Mouse (Mus musculus) stomach, embryonic 14.5 days (tissue): ENCODE measurements at regions not wholly inside any gene's neighbourhood (a gene's known extent, or its start where the extent isn't known, plus 50 kb on each side); places are given as distances from the start of the nearest gene placed in this dataset.
"Not testable (repeated sequence)": the region's sequence is repeated elsewhere in the genome, so short reads cannot be mapped to it uniquely, and the experiment has no call there.

ENCODE experiments used
- ATAC-seq: fragments of 200-750 bp; cut with Nextera tagmentation; 2 replicates; pipeline ENCODE4 v1.8.0; 2017; ENCODE audit warnings: low read depth, moderate TSS enrichment; ENCODE audit not compliant: insufficient number of reproducible peaks, insufficient read depth, low FRiP score
- H3K27ac ChIP-seq: fragments of 300-500 bp; sonication (generic); 2 replicates; pipeline ENCODE4 v1.5.1; 2014; ENCODE audit warnings: mild to moderate bottlenecking, low read length, moderate library complexity, mixed read lengths
- H3K27me3 ChIP-seq: fragments of 300-500 bp; sonication (generic); 2 replicates; pipeline ENCODE4 v1.6.1; 2014; ENCODE audit warnings: low read length, control low read depth, mixed read lengths; ENCODE audit not compliant: control insufficient read depth, insufficient read depth
- H3K36me3 ChIP-seq: fragments of 300-500 bp; sonication (generic); 2 replicates; pipeline ENCODE4 v1.6.1; 2014; ENCODE audit warnings: mild to moderate bottlenecking, control low read depth, low read length, moderate library complexity, mixed read lengths; ENCODE audit not compliant: control insufficient read depth, insufficient read depth
- H3K4me1 ChIP-seq: fragments of 300-500 bp; sonication (generic); 2 replicates; pipeline ENCODE4 v1.6.1; 2014; ENCODE audit warnings: low read length, control low read depth, mixed read lengths; ENCODE audit not compliant: control insufficient read depth, insufficient read depth
- H3K4me2 ChIP-seq: fragments of 300-500 bp; sonication (generic); replicated peaks from 2 replicates; pipeline ENCODE4 v1.6.1; 2014; ENCODE audit warnings: low read depth, low read length, control low read depth
- H3K4me3 ChIP-seq: fragments of 300-500 bp; sonication (generic); 2 replicates; pipeline ENCODE4 v1.5.1; 2014; ENCODE audit warnings: low read depth, low read length, control low read depth
- H3K9ac ChIP-seq: fragments of 300-500 bp; sonication (generic); replicated peaks from 2 replicates; pipeline ENCODE4 v1.6.1; 2014; ENCODE audit warnings: low read depth, mild to moderate bottlenecking, control low read depth, low read length, moderate library complexity, mixed read lengths
- H3K9me3 ChIP-seq: fragments of 300-500 bp; sonication (generic); 2 replicates; pipeline ENCODE4 v1.6.1; 2016; ENCODE audit warnings: low read depth, low read length, control low read depth; ENCODE audit not compliant: control insufficient read depth
- WGBS: fragments of 180-500 bp; shearing (Covaris S2); extraction: QIAGEN DNeasy Blood & Tissue Kit; methylation state at CpG from one replicate; pipeline ENCODE4 v1.1.7; 2014; 5-methylcytosine and 5-hydroxymethylcytosine counted together

GRCm38 (mm10) chr8:20016082-20016840, 113.1 kb downstream of the Gm31371 start:
- not testable (repeated sequence) for H3K36me3 ChIP-seq, H3K27ac ChIP-seq, H3K27me3 ChIP-seq, H3K4me3 ChIP-seq, H3K9me3 ChIP-seq, H3K9ac ChIP-seq, ATAC-seq, H3K4me2 ChIP-seq, H3K4me1 ChIP-seq
- WGBS = 84% methylated on average over 15 of the region's 17 CpGs

- H3K36me3 ChIP-seq, H3K4me2 ChIP-seq, H3K9me3 ChIP-seq, H3K4me3 ChIP-seq, H3K4me1 ChIP-seq, ATAC-seq, H3K27ac ChIP-seq, H3K9ac ChIP-seq, H3K27me3 ChIP-seq: not testable (repeated sequence)
- no CpG with 5 or more reads among the region's 2 CpGs for WGBS
Observed at GRCm38 (mm10) chr8:20025521-20025920, 122.3 kb downstream of the Gm31371 start.

- not testable (repeated sequence) for ATAC-seq
- 68% methylated on average over 1 of the region's 2 CpGs for WGBS
Observed at GRCm38 (mm10) chr8:20027956-20028355, 124.8 kb downstream of the Gm31371 start.

GRCm38 (mm10) chr8:20030131-20030530, 126.9 kb downstream of the Gm31371 start:
- not testable (repeated sequence) for H3K4me2 ChIP-seq, H3K4me1 ChIP-seq, H3K36me3 ChIP-seq, H3K4me3 ChIP-seq, H3K27me3 ChIP-seq, H3K9me3 ChIP-seq, H3K9ac ChIP-seq, H3K27ac ChIP-seq, ATAC-seq
- WGBS = 90% methylated on average over 2 of the region's 2 CpGs

More at GRCm38 (mm10) chr8:20027956-20028355, 124.8 kb downstream of the Gm31371 start:
- not testable (repeated sequence) for H3K36me3 ChIP-seq, H3K27me3 ChIP-seq, H3K27ac ChIP-seq, H3K9ac ChIP-seq, H3K4me3 ChIP-seq, H3K4me1 ChIP-seq, H3K4me2 ChIP-seq, H3K9me3 ChIP-seq

GRCm38 (mm10) chr8:20057626-20058025, 154.4 kb downstream of the Gm31371 start:
- not testable (repeated sequence) for H3K4me1 ChIP-seq, H3K9me3 ChIP-seq, H3K9ac ChIP-seq, H3K4me3 ChIP-seq, H3K27me3 ChIP-seq, H3K27ac ChIP-seq, H3K36me3 ChIP-seq, ATAC-seq, H3K4me2 ChIP-seq
- 74% methylated on average over 2 of the region's 3 CpGs for WGBS

GRCm38 (mm10) chr8:20098121-20098520, 194.9 kb downstream of the Gm31371 start:
- H3K9ac ChIP-seq, H3K36me3 ChIP-seq, H3K4me2 ChIP-seq, H3K4me3 ChIP-seq, H3K27me3 ChIP-seq, H3K4me1 ChIP-seq, ATAC-seq, H3K27ac ChIP-seq, H3K9me3 ChIP-seq: not testable (repeated sequence)
- WGBS = 76% methylated on average over 4 of the region's 5 CpGs

GRCm38 (mm10) chr8:20100241-20100640, 197.0 kb downstream of the Gm31371 start:
- not testable (repeated sequence) for H3K27me3 ChIP-seq, H3K9me3 ChIP-seq, H3K27ac ChIP-seq, ATAC-seq, H3K4me3 ChIP-seq, H3K9ac ChIP-seq, H3K36me3 ChIP-seq, H3K4me2 ChIP-seq, H3K4me1 ChIP-seq
- WGBS = no CpG with 5 or more reads among the region's 1 CpGs

- not testable (repeated sequence) for H3K9ac ChIP-seq, H3K27ac ChIP-seq, H3K4me1 ChIP-seq, H3K4me3 ChIP-seq, H3K4me2 ChIP-seq, H3K36me3 ChIP-seq, H3K9me3 ChIP-seq, H3K27me3 ChIP-seq
- WGBS = no CpG with 5 or more reads among the region's 2 CpGs
- ATAC-seq = peak; percentile 61; the same call in 1 of the 2 replicates
Observed at GRCm38 (mm10) chr8:20102374-20102773, 199.2 kb downstream of the Gm31371 start.

- not testable (repeated sequence) for H3K9me3 ChIP-seq, H3K36me3 ChIP-seq, H3K9ac ChIP-seq, ATAC-seq, H3K4me2 ChIP-seq, H3K27ac ChIP-seq, H3K27me3 ChIP-seq, H3K4me1 ChIP-seq, H3K4me3 ChIP-seq
- 83% methylated on average over 1 of the region's 2 CpGs for whole genome bisulfite sequencing
Observed at GRCm38 (mm10) chr8:20107154-20107553, 204.0 kb downstream of the Gm31371 start.
